Mouse (Mus musculus) limb, embryonic 10.5 days (tissue): Measurements from ENCODE around the gene Susd5. TPM values are rescaled to one million over a fixed set of nuclear protein-coding genes. Genes with fewer than 3 reads are reported as not detected.
A peak's percentile ranks its signal among the peaks of the same experiment; 100 is the strongest.

ENCODE experiments used
- DNase-seq: peaks from one replicate; pipeline ENCODE4 v3.0.0-alpha.2; 2017; ENCODE audit warnings: low spot score
- H3K27ac ChIP-seq: fragments of 300-500 bp; sonication (generic); 2 replicates; pipeline ENCODE4 v1.5.1; 2016; ENCODE audit warnings: mild to moderate bottlenecking
- H3K27me3 ChIP-seq: fragments of 300-500 bp; sonication (generic); 2 replicates; pipeline ENCODE4 v1.6.1; 2016; ENCODE audit warnings: low read depth, mild to moderate bottlenecking; ENCODE audit not compliant: poor library complexity, severe bottlenecking
- H3K36me3 ChIP-seq: fragments of 300-500 bp; sonication (generic); 2 replicates; pipeline ENCODE4 v1.6.1; 2016; ENCODE audit warnings: mild to moderate bottlenecking, moderate library complexity
- H3K4me1 ChIP-seq: fragments of 300-500 bp; sonication (generic); 2 replicates; pipeline ENCODE4 v1.6.1; 2016
- H3K4me3 ChIP-seq: fragments of 300-500 bp; sonication (generic); 2 replicates; pipeline ENCODE4 v1.5.1; 2016; ENCODE audit warnings: mild to moderate bottlenecking, moderate library complexity
- H3K9me3 ChIP-seq: fragments of 300-500 bp; sonication (generic); replicated peaks from 2 replicates; pipeline ENCODE4 v1.6.1; 2016; ENCODE audit warnings: mild to moderate bottlenecking
- WGBS: fragments of 180-500 bp; shearing (Covaris S2); methylation state at CpG from one replicate; pipeline ENCODE4 v1.1.7; 2016; 5-methylcytosine and 5-hydroxymethylcytosine counted together
- polyA plus RNA-seq: library from polyadenylated mRNA; unstranded; fragments of >200 nt; fragmentation: Nextera tagmentation; extraction: Ambion mirVana; gene quantifications from 2 replicates; pipeline ENCODE4 v1.2.1, GENCODE M21; 2016

The Susd5 gene
- polyA plus RNA-seq = 0.13 and 0.66 TPM in 2 replicates

DNA sequence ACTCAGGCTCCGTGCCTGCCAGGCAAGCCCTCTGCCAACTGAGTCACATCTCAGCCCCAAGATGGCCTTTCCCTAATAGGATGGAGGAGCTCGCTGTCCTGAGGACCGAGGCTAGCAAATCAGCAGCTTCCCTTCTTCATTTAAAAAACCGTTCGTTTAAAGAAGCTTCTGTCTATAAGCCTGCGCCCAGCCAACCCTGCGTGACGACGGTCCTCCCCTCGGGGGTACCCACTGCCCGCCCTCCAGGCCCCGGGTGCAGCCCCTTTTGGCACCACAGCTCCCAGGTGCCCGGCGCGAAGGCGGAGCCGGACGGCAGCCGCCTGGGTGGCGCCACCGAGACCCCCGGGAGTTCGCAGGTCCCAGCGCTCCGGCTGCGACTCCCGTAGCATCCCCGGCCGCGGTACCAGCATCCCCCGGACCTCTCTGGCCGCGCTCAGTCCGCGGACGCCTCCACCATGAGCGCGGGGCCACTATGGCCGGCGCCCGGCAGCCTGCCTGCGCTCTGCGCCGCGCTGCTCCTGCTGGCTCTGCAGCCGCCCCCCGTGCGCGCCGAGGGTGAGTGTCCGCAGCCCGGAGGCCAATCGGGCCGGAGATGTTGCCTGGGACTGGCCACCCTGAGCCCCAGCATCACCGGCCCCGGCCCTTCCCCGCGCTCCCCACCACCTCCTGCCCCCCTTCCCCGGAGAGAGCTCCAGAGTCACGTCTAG lies at the start of gene Susd5:
Gene Susd5 (plus strand): TSS at position 51 of the 707 bp plus-strand sequence.
- Histone ChIP-seq H3K36me3 (no peaks in the 10 kb centered on the region), H3K4me1 (peaks cover 14% of the 10 kb centered on the region), H3K9me3 (no peaks in the 10 kb centered on the region), H3K4me3 (peak within 1 kb of the TSS; percentile 61), H3K27me3 (peaks cover 63% of the 10 kb centered on the region), H3K27ac (peak within 1 kb of the TSS; percentile 73)
- DNase-seq = peak; percentile 62
- under 1% methylated on average over 60 of the region's 60 CpGs for WGBS

- H3K4me3 ChIP-seq = no peak overlapping the region
- WGBS = 95% methylated on average over 9 of the region's 9 CpGs
- H3K27me3 ChIP-seq = no peaks in the 10 kb centered on the region
- no peak overlapping the region for H3K27ac ChIP-seq
- no peaks in the 10 kb centered on the region for H3K9me3 ChIP-seq
- no peaks in the 10 kb centered on the region for H3K36me3 ChIP-seq
- DNase-seq = no peak
- H3K4me1 ChIP-seq = no peaks in the 10 kb centered on the region
Observed at GRCm38 (mm10) chr9:114007850-114008350, 49.0 kb upstream of the Susd5 start.

DNA sequence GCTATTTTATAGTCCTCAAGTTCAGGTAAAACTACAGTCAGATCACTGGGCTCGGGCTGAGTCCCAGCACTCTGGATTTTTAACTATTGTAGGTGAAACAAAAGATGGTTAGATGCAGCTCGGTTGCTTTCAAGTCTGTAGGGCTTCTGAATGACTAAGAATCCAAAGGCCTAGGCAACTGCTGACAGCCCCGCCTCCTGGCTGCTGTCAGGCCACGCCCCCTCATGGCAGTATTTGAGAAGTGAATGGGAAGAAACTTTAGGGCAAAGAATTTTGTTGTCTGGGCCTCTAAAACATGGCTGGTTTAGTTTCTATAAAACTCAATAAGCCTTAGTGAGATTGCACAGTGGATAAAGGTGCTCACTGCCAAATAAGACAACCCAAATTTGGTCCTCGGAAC lies 47.4 kb upstream of the Susd5 start:
- Histone ChIP-seq H3K4me1 (no peaks in the 10 kb centered on the region), H3K27me3 (no peaks in the 10 kb centered on the region), H3K27ac (no peak overlapping the region), H3K4me3 (no peak overlapping the region), H3K36me3 (no peaks in the 10 kb centered on the region), H3K9me3 (no peaks in the 10 kb centered on the region)
- WGBS = 55% methylated on average over 5 of the region's 5 CpGs
- no peak for DNase-seq

- WGBS = 72% methylated on average over 18 of the region's 18 CpGs
- H3K27me3 ChIP-seq = no peaks in the 10 kb centered on the region
- H3K36me3 ChIP-seq = no peaks in the 10 kb centered on the region
- no peak overlapping the region for H3K4me3 ChIP-seq
- H3K27ac ChIP-seq = no peak overlapping the region
- H3K4me1 ChIP-seq = no peaks in the 10 kb centered on the region
- H3K9me3 ChIP-seq = no peaks in the 10 kb centered on the region
- no peak for DNase-seq
Observed at GRCm38 (mm10) chr9:114011203-114011602, 45.7 kb upstream of the Susd5 start.

- no peak for DNase-seq
- Histone ChIP-seq H3K4me3 (no peak overlapping the region), H3K4me1 (no peaks in the 10 kb centered on the region), H3K9me3 (no peaks in the 10 kb centered on the region), H3K27me3 (no peaks in the 10 kb centered on the region), H3K27ac (no peak overlapping the region), H3K36me3 (no peaks in the 10 kb centered on the region)
- WGBS = 86% methylated on average over 1 of the region's 1 CpGs
Observed at GRCm38 (mm10) chr9:114014034-114014433, 42.9 kb upstream of the Susd5 start.

DNA sequence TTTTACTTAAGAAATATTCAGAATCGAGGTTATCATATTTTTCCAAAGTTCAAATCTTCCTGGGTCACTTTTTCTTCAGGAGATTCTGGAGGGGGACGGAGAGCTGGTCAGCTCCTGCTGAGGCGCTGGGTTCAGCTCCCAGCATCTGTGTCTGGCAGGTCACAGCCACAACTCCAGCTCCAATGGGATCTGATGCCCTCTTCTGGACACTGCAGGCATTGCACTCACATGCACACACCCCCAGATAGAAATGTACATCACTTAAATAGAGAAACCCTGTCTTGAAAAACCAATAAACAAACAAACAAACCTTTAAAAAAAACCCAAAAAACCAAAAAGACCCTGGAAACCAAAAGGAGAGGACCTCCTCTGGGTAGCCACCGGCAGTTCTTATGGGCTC lies 41.2 kb upstream of the Susd5 start:
- WGBS = 89% methylated on average over 4 of the region's 4 CpGs
- Histone ChIP-seq H3K4me1 (no peaks in the 10 kb centered on the region), H3K36me3 (no peaks in the 10 kb centered on the region), H3K27ac (no peak overlapping the region), H3K27me3 (peaks cover 9% of the 10 kb centered on the region), H3K9me3 (no peaks in the 10 kb centered on the region), H3K4me3 (no peak overlapping the region)
- DNase-seq = no peak

DNA sequence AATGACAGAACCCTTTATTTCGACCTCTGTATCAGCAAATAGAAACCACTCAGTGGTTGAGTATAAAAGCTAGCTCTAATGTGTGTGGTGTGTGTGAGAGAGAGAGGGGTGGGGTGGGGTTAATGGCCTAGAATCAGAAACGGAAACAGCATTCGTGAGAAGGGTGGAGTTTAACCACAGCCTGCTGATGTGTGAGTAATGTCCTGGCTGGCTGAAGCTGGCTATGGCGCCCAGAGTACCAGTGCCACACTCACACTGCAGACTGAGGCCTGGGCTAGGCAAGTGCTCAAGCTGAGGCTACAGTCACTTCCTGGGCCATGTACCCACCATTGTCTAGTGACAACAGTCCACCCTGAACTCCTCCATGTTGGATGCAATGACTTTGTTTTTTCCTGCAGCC lies 40.5 kb upstream of the Susd5 start:
- no peaks in the 10 kb centered on the region for H3K9me3 ChIP-seq
- H3K36me3 ChIP-seq = no peaks in the 10 kb centered on the region
- no peak for DNase-seq
- H3K4me3 ChIP-seq = no peak overlapping the region
- 86% methylated on average over 4 of the region's 4 CpGs for WGBS
- H3K27ac ChIP-seq = no peak overlapping the region
- H3K4me1 ChIP-seq = no peaks in the 10 kb centered on the region
- H3K27me3 ChIP-seq = peaks cover 15% of the 10 kb centered on the region

DNA sequence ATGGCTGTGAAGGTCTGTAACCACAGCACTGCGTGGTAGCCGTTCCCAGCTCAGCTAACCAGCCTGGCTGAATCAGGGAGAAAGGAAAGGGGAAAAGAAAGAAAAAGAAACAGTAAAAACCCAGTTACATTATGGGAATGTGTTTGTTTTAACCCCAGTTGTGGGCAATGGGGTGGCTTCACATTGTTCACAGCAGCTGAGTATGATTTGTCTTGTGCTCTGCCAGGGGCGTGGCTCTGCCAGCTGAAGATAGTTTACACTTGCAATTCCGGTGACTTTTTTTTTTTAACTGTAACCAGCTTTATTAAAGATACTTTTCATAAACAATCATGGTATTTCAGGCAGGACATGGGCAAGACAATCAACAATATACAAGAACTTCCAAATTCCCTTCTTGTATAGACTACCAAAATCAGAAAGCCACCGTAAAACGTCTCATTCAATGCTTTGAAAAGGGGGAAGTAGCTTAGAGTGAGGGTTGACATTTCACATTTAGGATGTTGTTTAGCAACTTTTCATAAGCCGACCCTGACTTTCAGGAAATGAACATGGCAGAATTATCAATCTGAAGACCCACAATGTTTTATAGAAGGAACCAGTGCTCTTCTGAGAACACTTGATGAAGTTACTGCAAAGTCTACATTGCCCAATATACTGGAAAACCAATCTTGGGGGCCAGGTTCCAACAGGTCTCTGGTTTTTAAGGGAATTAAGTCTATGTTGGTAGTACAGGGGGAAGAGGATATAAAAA lies 37.8 kb upstream of the Susd5 start:
- DNase-seq = no peak
- H3K4me3 ChIP-seq = no peak overlapping the region
- 0 out of 2 replicates have a peak, but pooled peaks cover 7% of the 10 kb centered on the region for H3K4me1 ChIP-seq
- H3K27ac ChIP-seq = no peak overlapping the region
- 91% methylated on average over 7 of the region's 7 CpGs for WGBS
- H3K27me3 ChIP-seq = peaks cover 43% of the 10 kb centered on the region
- no peaks in the 10 kb centered on the region for H3K9me3 ChIP-seq
- no peaks in the 10 kb centered on the region for H3K36me3 ChIP-seq

GRCm38 (mm10) chr9:114022141-114022540 lies 34.8 kb upstream of the Susd5 start:
- DNase-seq = no peak
- Histone ChIP-seq H3K4me1 (peaks cover 28% of the 10 kb centered on the region), H3K27me3 (peaks cover 62% of the 10 kb centered on the region), H3K4me3 (no peak overlapping the region), H3K9me3 (no peaks in the 10 kb centered on the region), H3K36me3 (no peaks in the 10 kb centered on the region), H3K27ac (no peak overlapping the region)
- 42% methylated on average over 4 of the region's 4 CpGs for WGBS

DNA sequence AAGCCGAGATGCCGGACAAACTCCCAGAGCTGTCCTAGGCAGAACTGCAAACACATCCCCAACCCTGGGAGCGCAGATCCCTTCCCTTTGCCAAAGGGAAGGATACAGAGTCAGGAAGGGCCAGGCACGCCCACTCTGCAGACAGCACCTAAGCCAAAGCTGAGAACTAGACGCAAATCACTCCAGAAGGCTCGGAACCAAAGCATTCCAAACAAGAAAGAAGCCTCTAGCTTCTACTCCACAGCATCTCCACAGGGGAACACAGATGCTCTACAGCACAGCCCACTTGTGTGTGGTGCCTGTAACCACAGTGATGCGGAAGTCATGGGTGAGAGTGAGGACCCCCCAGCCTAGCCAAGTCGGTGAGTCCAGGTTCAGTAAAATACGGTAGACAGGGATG lies 31.8 kb upstream of the Susd5 start:
- H3K36me3 ChIP-seq = no peaks in the 10 kb centered on the region
- H3K27me3 ChIP-seq = peaks cover 89% of the 10 kb centered on the region
- peaks cover 28% of the 10 kb centered on the region for H3K4me1 ChIP-seq
- WGBS = 30% methylated on average over 9 of the region's 9 CpGs
- no peak overlapping the region for H3K27ac ChIP-seq
- DNase-seq = peak; percentile 42
- peak overlapping the region; percentile 76 for H3K4me3 ChIP-seq
- no peaks in the 10 kb centered on the region for H3K9me3 ChIP-seq

GRCm38 (mm10) chr9:114025846-114026245 lies 31.1 kb upstream of the Susd5 start:
- Histone ChIP-seq H3K9me3 (no peaks in the 10 kb centered on the region), H3K27me3 (peaks cover 89% of the 10 kb centered on the region), H3K27ac (peak overlapping the region; percentile 82), H3K4me1 (peaks cover 28% of the 10 kb centered on the region), H3K4me3 (peak overlapping the region; percentile 76), H3K36me3 (no peaks in the 10 kb centered on the region)
- DNase-seq = peak; percentile 75
- WGBS = 4% methylated on average over 8 of the region's 8 CpGs

DNA sequence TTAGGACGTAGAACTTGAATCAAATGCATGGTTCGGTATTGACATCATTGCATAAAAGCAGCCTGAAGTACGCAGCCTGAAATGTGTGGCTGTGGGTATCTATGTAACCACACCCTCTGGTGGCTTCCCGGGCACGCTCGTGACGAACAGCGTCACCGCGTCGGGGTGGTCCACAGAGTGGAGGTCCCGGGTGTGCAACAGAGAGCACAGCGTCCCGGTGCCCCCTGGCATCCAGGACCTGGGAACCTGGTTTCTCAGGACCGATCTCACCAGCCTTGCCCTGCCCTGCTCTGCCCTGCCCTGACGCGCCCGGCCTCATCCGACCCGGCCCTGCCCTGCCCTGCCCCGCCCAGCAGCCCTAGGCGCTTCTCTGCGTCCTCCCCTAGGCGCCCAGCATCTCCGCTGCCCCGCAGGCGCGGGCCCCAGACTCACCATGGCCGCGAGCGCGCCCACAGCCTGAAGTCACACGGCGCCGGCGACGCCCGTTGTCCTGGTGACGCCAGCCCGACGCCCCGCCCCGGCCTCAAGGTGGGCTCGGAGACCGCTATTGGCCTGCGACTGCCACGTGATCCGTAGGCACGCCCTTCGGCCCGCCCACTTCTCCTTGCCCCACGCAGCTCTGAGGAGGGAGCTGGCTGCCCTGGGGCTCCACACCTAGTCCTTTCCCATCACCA lies 30.5 kb upstream of the Susd5 start:
- Histone ChIP-seq H3K27ac (peak overlapping the region; percentile 82), H3K36me3 (no peaks in the 10 kb centered on the region), H3K9me3 (no peaks in the 10 kb centered on the region), H3K4me1 (peaks cover 28% of the 10 kb centered on the region), H3K4me3 (peak overlapping the region; percentile 76), H3K27me3 (peaks cover 89% of the 10 kb centered on the region)
- 1% methylated on average over 52 of the region's 52 CpGs for whole genome bisulfite sequencing
- peak; percentile 95 for DNase-seq

DNA sequence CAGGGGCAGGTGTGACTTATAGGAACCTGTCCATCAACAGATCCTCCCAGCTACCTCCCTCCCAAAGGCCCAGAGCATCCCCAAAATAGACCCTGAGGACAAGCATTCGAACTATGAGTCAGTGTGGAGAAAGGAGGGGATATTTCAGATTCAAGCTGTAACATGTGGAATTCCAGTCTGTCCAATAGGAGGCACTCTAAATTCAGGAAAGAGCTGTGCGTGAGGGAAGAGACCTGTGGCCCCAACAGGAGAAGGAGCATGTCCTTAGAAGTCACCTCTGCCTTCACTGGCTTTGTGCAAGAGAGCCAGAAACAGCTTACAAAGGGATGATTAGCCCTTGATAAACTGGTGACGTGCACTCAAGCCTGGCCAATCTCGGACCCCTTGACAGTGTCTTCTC lies 16.0 kb upstream of the Susd5 start:
- no peak overlapping the region for H3K27ac ChIP-seq
- H3K36me3 ChIP-seq = no peaks in the 10 kb centered on the region
- WGBS = 82% methylated on average over 4 of the region's 4 CpGs
- DNase-seq = no peak
- H3K27me3 ChIP-seq = no peaks in the 10 kb centered on the region; the same call in 1 of the 2 replicates
- peaks cover 3% of the 10 kb centered on the region; the same call in 1 of the 2 replicates for H3K4me1 ChIP-seq
- H3K9me3 ChIP-seq = no peaks in the 10 kb centered on the region
- H3K4me3 ChIP-seq = no peak overlapping the region
